Mouse (Mus musculus) brain, embryonic 14.5 days (tissue): ENCODE data around the gene Pex5l. TPM values are rescaled to one million over a fixed set of nuclear protein-coding genes. Genes with fewer than 3 reads are reported as not detected.

Experiments used
- DNase-seq: peaks from one replicate; pipeline ENCODE4 v3.0.0-alpha.2; 2011; ENCODE audit warnings: low read depth
- CTCF ChIP-seq: fragments of 200-500 bp; IDR thresholded peaks from 2 replicates; pipeline ENCODE4 v1.5.1; 2012; ENCODE audit warnings: inconsistent platforms, mild to moderate bottlenecking, moderate library complexity, borderline replicate concordance; ENCODE audit not compliant: insufficient read depth, insufficient read length; ENCODE audit errors: extremely low read depth
- POLR2A ChIP-seq: fragments of 200-500 bp; IDR thresholded peaks from 2 replicates; pipeline ENCODE4 v1.6.1; 2012; ENCODE audit warnings: mild to moderate bottlenecking, inconsistent platforms, borderline replicate concordance; ENCODE audit not compliant: poor library complexity, insufficient read depth, insufficient read length, severe bottlenecking; ENCODE audit errors: extremely low read depth
- polyA plus RNA-seq: library from polyadenylated mRNA; depleted of rRNA; stranded (reverse); fragments of >200 nt; gene quantifications from 2 replicates; pipeline ENCODE4 v1.2.3, GENCODE M21; 2012; rRNA removed

The Pex5l gene
- 6.1 and 8.3 TPM in 2 replicates for polyA plus RNA-seq

GRCm38 (mm10) chr3:33142901-33143461 lies at the start of gene Pex5l:
TSS of gene Pex5l (minus strand) at chr3:33143247.
- DNase-seq = peak; percentile 92
- TF ChIP-seq CTCF = peak; percentile 69
- TF ChIP-seq POLR2A = peak; percentile 41; the same call in 1 of the 2 replicates

DNA sequence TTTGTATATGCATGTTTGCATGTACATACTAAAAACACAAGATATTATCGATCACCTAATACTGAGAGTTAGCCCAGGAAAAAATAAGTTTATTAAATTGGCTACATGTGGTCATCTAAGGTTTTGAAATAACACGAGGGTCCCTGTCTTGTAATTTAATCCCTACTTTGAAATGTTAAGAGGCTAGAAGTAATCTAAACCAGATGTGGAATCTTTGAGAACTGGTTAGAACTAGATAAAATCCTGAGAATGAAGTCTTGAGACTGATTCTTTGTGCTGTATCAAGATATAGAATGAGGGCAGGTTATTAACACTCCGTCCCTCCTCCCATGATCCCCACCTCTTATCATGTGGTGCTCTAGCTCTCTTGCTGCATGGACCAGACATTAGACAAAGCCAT lies 22.1 kb upstream of the Pex5l start:
- no peak for DNase-seq
- no peak for TF ChIP-seq CTCF

GRCm38 (mm10) chr3:33163821-33164220 lies 20.8 kb upstream of the Pex5l start:
- peak; percentile 18; the same call in 1 of the 2 replicates for TF ChIP-seq CTCF
- no peak for TF ChIP-seq POLR2A
- peak; percentile 32 for DNase-seq

GRCm38 (mm10) chr3:33143592-33143991 lies 545 bp upstream of the Pex5l start:
- DNase-seq = no peak
- TF ChIP-seq POLR2A = no peak
- TF ChIP-seq CTCF = no peak

DNA sequence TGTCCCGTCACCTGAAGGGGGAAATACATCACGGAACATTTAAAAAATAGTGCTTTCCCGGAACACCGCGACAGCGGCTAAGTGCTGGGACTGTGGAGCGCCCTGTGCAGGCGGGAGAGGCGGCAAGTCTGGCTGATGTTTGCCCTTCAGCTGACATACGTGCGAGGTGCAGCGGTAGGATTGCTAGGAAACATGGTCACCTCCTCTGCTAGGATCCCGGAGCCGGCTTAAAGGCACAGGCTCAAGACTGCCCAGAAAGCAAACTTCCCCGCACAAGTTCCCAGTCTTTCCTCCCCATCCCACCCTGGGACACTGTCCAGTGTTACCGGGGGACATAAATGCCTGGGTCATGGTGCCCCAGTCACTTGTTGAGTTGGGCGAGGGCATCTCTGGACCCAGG lies 649 bp downstream of the Pex5l start:
- peak; percentile 33 for DNase-seq
- TF ChIP-seq CTCF (no peak), POLR2A (no peak)

GRCm38 (mm10) chr3:33129944-33130343 lies 13.1 kb downstream of the Pex5l start:
- DNase-seq = no peak
- no peak for TF ChIP-seq POLR2A
- TF ChIP-seq CTCF = no peak

GRCm38 (mm10) chr3:33124796-33125195 lies 18.3 kb downstream of the Pex5l start:
- DNase-seq = no peak
- no peak for TF ChIP-seq POLR2A
- no peak for TF ChIP-seq CTCF

GRCm38 (mm10) chr3:33105785-33106184 lies 37.3 kb downstream of the Pex5l start:
- DNase-seq = no peak
- TF ChIP-seq POLR2A (no peak), CTCF (no peak)

DNA sequence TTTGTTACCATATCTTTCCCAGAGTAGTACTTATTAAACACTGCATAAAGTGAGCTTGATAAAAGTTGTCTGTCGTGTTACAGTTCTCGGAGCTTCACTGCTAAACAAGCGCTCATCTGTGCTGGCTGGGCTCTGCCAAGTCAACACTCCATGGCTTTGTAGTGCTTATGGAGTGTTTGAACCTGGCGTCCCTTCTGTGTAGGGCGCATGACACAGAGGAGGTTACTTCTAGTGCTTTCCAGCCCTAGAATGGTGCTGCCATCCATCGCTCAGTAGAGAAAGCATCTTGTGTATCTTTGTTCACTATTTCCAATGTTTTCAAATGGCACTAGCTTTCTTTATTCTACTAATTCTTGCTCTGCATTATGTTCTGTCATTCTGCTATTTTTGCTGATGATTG lies 39.5 kb downstream of the Pex5l start:
- no peak for DNase-seq
- no peak for TF ChIP-seq POLR2A

- no peak for DNase-seq
- TF ChIP-seq POLR2A (no peak), CTCF (no peak)
Observed at GRCm38 (mm10) chr3:33098550-33099295, 44.3 kb downstream of the Pex5l start.

DNA sequence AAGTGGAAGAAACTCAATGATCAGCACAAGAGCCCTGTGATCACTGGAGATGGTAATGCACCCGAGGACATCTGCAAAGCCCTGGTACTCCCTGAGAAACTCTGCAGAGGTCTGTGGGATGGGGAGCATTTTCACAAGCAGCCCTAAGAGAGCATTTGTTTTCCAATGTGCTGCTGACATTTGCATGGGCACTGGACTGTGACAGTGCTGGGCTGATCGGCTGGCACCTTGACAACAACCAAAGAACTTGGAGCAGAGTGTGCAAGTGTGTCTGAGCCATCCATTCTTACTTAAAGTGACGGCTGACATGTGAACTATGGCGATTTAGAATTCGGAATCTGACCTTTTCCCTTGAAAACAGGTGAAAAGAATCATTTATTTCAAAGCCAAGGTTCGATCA lies 49.4 kb downstream of the Pex5l start:
- DNase-seq = peak; percentile 52
- TF ChIP-seq POLR2A (no peak), CTCF (no peak)

GRCm38 (mm10) chr3:33090001-33090400 lies 53.0 kb downstream of the Pex5l start:
- DNase-seq = peak; percentile 83
- no peak for TF ChIP-seq POLR2A
- no peak for TF ChIP-seq CTCF

DNA sequence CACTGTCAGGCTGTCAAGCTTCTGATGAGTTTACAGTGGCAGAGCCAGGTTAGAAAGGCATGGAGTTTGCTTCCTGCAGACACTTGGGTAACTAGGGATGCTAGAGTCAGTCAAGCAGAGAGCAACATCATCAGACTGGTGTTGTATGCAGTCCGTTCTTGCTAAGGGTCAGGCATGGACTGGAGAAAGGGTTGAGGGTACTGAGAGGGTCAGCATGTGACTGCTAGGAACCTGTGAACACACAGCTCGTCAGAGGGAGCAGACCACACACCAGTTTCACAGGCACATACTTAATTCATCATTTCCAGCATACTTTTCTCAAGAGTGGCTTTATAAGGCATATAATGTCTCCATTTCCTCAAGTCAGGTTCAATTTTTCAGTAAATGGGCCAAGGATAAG lies 53.6 kb downstream of the Pex5l start:
- no peak for DNase-seq

More for the DNA sequence above, 53.6 kb downstream of the Pex5l start:
- TF ChIP-seq CTCF (no peak), POLR2A (no peak)
